Mouse (Mus musculus) gastrocnemius, postnatal 4 days (tissue): ENCODE measurements around the gene AU015836. TPM values are rescaled to one million over a fixed set of nuclear protein-coding genes. Genes with fewer than 3 reads are reported as not detected.
"Not testable (repeated sequence)": the region's sequence is repeated elsewhere in the genome, so short reads cannot be mapped to it uniquely, and the experiment has no call there.

Experiments used
- DNase-seq, 2 experiments: peaks; one replicate each; pipeline ENCODE4 v3.0.0; 2021 to 2022; ENCODE audit warnings: low spot score in 2 of 2, mixed read lengths in 2 of 2
- long read RNA-seq, 2 experiments: library from polyadenylated mRNA; stranded (forward); transcript quantifications; one replicate each; pipeline ENCODE4 v2.0.0; 2021
- total RNA-seq, 2 experiments: library from RNA; stranded (reverse); gene quantifications; 2 replicates each; pipeline ENCODE4 v1.2.3; 2021

AU015836 gene
- not detected for total RNA-seq
- long read RNA-seq, experiment 1: 0 reads
- long read RNA-seq, experiment 2: 0 reads

DNA sequence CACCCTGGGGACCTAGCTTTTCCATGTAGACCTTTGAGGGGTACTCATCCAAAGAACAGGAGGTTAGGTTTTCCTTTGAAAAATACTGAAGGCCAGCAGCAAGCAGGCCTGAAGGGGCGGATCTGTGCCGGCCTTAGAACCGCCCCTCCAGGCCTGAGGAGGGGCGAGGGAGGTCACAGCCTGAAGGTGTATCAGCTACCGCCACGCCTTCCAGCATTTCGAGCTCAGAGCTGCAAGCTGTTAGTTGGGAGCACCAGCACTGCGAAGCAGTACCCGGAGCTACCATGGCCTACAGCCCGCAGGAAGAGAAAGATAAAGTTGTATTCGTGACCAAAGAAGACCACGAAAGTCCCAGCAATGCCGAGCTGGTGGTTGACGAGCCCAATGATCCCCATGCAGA, at the start of gene AU015836:
TSS of gene AU015836 (plus strand) at position 216 of the 400 bp plus-strand sequence.
- no peak for DNase-seq

DNA sequence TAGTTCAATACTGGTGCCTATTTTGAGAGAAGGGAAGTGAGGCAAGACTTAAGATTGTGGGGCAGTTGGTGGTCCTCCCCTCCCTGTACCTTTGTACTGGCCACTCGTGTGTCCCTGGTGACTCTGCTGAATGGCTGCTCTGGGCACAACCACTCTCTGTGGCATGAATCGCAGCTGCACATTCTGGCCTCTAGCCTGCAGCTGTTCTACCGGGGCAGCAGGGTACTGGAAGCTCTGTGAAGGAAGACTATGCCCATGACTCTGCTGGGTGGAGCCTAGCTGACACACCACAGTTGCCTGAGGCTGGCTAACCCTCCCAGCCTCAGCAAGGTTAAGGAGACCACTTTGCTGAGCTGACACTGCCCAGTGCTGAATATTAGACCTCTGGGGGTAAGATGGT, 49.4 kb upstream of the AU015836 start:
- DNase-seq: no peak

DNA sequence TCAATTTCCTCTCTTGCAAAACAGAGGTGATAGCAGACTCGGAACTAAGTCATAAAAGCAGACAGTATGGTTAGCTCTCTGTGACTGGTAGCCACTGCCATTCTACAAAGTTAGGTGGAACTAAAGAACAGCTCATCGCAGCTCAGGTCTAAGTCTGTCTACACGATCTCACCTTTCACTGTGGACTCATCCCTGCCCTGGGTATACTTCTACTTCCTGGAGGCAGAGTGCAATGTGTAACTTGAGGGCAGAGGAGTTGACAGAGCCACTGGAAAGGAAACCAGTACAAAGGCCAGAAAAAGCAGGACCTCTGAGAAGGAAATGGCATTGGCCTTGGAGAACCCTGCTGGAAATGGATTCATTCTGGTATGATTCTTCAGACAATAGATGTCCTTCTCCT, 40.1 kb upstream of the AU015836 start:
- no peak for DNase-seq

DNA sequence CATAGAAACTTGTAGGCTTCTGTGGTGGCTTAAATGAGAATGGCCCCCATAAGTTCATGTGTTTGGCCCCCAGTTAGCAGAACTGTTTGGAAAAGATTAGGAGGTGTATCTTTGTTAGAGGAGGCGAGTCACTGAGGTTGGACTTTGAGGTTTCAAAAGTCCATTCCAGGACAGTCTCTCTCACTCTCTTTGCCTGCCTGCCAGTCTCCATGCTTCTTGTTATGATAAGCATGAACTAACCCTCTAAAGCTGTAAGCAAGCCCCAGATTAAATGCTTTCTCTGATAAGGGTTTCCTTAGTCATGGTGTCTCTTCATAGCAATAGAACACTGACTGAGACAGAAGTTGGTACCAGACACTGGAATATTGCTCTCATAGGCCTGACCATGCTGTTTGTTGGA, 39.7 kb upstream of the AU015836 start:
- no peak for DNase-seq

GRCm38 (mm10) chrX:93931694-93932093, 36.8 kb upstream of the AU015836 start:
- no peak for DNase-seq

- peak in 1 of 2 experiments; percentile 13 for DNase-seq
Observed at GRCm38 (mm10) chrX:93956727-93957126, 11.7 kb upstream of the AU015836 start.

DNA sequence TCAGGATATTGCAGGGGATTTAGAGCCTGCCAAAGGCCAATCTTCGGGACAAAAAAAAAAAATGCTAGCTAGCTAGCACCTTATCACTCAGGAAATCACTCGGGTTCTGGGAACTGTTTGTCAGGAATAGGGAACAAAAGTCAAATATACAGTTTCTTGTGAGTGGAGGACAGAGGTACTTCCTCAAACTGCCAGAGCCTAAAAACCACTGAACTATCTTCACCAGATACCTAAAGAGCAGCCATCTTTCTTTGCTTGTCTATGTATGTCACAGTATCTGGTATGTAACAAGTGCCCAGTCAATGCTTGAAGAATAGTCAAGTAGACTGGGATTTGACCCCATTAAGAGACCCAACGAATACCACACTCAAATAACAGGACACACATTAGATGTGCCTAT, 10.0 kb upstream of the AU015836 start:
- no peak for DNase-seq

GRCm38 (mm10) chrX:93980341-93980740, 11.9 kb downstream of the AU015836 start:
- no peak for DNase-seq

DNA sequence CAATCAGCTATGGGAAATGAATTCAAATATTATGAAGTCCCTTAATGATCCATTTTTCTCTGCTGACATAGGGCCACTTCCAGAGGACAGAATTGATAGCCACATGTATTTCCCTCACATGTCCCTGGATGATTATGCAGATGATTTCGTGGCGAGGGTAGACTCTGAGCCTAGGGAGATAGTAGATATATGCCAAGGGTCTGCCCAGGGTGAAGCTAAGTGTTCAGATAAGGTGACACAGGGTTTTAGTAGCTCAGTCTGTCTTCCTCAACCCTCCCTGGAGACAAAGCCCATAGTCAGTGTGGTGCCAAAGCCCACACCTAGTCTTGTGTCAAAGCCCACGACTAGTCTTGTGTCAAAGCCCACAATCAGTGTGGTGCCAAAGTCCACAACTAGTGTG, 13.7 kb downstream of the AU015836 start:
- no peak for DNase-seq

GRCm38 (mm10) chrX:93985096-93985495, 16.6 kb downstream of the AU015836 start:
- DNase-seq: not testable (repeated sequence)

DNA sequence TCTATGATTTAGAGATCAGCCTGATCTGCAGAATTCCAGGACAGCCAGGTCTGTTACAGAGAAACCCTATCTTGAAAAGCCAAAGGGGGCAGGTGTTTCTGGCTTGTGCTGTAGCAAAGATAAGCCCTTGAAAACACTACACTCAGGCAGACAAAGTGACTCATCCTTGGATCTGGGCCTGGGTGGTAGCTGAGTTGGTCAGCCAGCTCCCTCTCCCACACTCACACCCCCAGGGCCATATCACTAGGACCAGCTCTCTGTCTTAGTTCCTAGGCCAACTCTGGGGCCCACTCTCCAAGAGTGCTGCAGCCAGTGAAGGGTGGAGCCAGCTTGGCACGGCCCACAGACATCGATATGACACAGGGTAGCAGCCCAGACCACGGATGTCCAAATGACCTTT, 38.5 kb downstream of the AU015836 start:
- no peak for DNase-seq

- no peak for DNase-seq
Observed at GRCm38 (mm10) chrX:94009442-94009841, 41.0 kb downstream of the AU015836 start.

- no peak for DNase-seq
Observed at GRCm38 (mm10) chrX:94011656-94012173, 43.3 kb downstream of the AU015836 start.

- peak in 1 of 2 experiments; percentile 16 for DNase-seq
Observed at GRCm38 (mm10) chrX:94012479-94013167, 44.2 kb downstream of the AU015836 start.

DNA sequence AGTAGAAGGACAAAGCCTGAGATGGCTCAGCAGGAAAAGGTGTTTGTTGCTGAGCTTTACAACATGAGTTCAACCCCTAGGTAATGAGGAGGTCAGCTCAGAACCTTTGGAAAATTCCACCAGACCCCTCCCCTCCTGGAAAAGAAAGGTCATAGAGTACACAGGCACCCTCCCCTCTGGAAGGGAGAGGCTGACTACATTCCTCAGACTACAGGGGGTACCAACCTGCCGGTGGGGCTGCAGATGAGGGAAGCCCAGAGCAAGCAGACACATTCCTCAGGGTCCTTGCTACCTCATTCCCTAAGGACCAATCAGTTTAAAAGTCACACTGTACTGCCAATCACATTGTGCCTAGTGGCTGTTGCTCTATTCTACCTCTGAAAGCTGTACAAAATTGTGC, 48.4 kb downstream of the AU015836 start:
- no peak for DNase-seq

DNA sequence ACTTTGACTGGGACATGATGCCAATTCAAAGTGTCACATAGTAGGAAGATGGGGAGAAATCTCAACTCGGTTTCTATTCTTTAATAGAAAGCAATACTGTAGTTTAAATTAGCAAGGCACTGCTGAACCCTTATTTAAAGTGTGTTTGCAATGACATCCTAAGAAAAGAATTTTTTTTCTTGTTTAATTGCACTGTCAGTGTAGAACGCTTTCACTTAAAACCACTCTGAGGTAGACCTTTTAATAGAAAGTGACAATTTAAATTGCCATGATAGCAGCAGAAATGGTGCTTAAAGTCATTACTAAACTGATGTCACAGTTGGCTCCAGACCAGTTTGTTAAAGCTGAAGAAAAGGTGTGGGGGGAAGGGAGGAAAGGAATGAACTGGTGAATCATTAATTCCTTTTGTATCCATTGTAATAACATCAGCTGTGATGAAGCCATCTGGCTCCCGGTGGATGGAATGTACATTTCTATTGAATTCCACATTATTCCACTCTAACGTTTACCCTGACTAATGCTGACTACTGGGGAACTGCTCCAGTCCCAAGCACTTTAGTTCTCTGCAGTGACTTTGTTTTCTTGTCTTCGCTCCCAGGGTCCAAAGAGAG, 53.9 kb downstream of the AU015836 start:
- no peak for DNase-seq

Other genes starting within 250 kb of the AU015836 start
- gene Pdk3, start 136.5 kb upstream of the AU015836 start, total RNA-seq: 10 to 100 TPM; 21.5 to 24.5 TPM
- 10 to 100 TPM; 32.2 to 38.0 TPM for gene Zfx, start 155.0 kb downstream of the AU015836 start, total RNA-seq
- 100 to 1,000 TPM in 1 of 2 experiments, 10 to 100 TPM in 1; 89.2 to 134 TPM for gene Eif2s3x, start 244.2 kb downstream of the AU015836 start, total RNA-seq